Mouse (Mus musculus) erythroid progenitor cell, adult 5-6 weeks (primary cell): ENCODE results near the gene Hes2. TPM values are rescaled to one million over a fixed set of nuclear protein-coding genes. Genes with fewer than 3 reads are reported as not detected.

Experiments
- ATAC-seq: replicated peaks from 2 replicates; pipeline ENCODE4 v1.8.0; 2016; ENCODE audit warnings: moderate number of reproducible peaks, mild to moderate bottlenecking, moderate TSS enrichment, inconsistent platforms; ENCODE audit not compliant: poor library complexity, low FRiP score, severe bottlenecking
- total RNA-seq, 2 experiments: library from RNA; stranded (forward) in 1 of 2; stranded (reverse) in 1 of 2; fragments of 150-400 nt in 1 of 2; fragments of 186-747, 209-891 nt in 1 of 2; gene quantifications; 2 replicates each; pipeline versions ENCODE4 v1.2.3 to v1.2.4; 2015 to 2017; ENCODE audit warnings: low replicate concordance in 2 of 2

The Hes2 gene
- total RNA-seq, 2 experiments from 2014 or later = not detected

GRCm38 (mm10) chr4:152153771-152154177 is 4.9 kb upstream of the Hes2 start:
- ATAC-seq = peak; percentile 54

- ATAC-seq = no peak
Observed at GRCm38 (mm10) chr4:152155019-152155418, 3.6 kb upstream of the Hes2 start.

- no peak for ATAC-seq
Observed at GRCm38 (mm10) chr4:152157779-152158584, 685 bp upstream of the Hes2 start.

GRCm38 (mm10) chr4:152159285-152159678 is 615 bp downstream of the Hes2 start:
- ATAC-seq = no peak

GRCm38 (mm10) chr4:152160748-152161147 is 2.1 kb downstream of the Hes2 start:
- ATAC-seq = no peak

- ATAC-seq = no peak
Observed at GRCm38 (mm10) chr4:152161601-152162000, 2.9 kb downstream of the Hes2 start.

- ATAC-seq = no peak
Observed at GRCm38 (mm10) chr4:152162748-152163147, 4.1 kb downstream of the Hes2 start.

- peak; percentile 68; the same call in 1 of the 2 replicates for ATAC-seq
Observed at GRCm38 (mm10) chr4:152165036-152165931, 6.6 kb downstream of the Hes2 start.

- no peak for ATAC-seq
Observed at GRCm38 (mm10) chr4:152168052-152168451, 9.4 kb downstream of the Hes2 start.

GRCm38 (mm10) chr4:152169103-152169502 is 10.4 kb downstream of the Hes2 start:
- no peak for ATAC-seq

- ATAC-seq = no peak
Observed at GRCm38 (mm10) chr4:152170286-152170685, 11.6 kb downstream of the Hes2 start.

- no peak for ATAC-seq
Observed at GRCm38 (mm10) chr4:152171543-152171942, 12.9 kb downstream of the Hes2 start.

- ATAC-seq = 0 out of 2 replicates have a peak, but pooled peaks have one; percentile 32
Observed at GRCm38 (mm10) chr4:152173041-152173440, 14.4 kb downstream of the Hes2 start.

GRCm38 (mm10) chr4:152173956-152174355 is 15.3 kb downstream of the Hes2 start:
- no peak for ATAC-seq

- no peak for ATAC-seq
Observed at GRCm38 (mm10) chr4:152176638-152177037, 18.0 kb downstream of the Hes2 start.

GRCm38 (mm10) chr4:152177174-152177536 is 18.5 kb downstream of the Hes2 start:
- ATAC-seq = no peak

- ATAC-seq = peak; percentile 92
Observed at GRCm38 (mm10) chr4:152177537-152178343, 19.1 kb downstream of the Hes2 start, which contains the start of gene Acot7. Gene Acot7, plus strand, starts transcription at chr4:152178134.

- ATAC-seq = peak; percentile 8
Observed at GRCm38 (mm10) chr4:152178344-152178864, 19.7 kb downstream of the Hes2 start.

- no peak for ATAC-seq
Observed at GRCm38 (mm10) chr4:152178916-152179705, 20.4 kb downstream of the Hes2 start.
